Mouse (Mus musculus) kidney, adult 2 months (tissue): ENCODE measurements around the gene Sdr42e1. TPM values are rescaled to one million over a fixed set of nuclear protein-coding genes. Genes with fewer than 3 reads are reported as not detected.

Experiments used
- DNase-seq: peaks from one replicate; pipeline ENCODE4 v3.0.0; 2021
- H3K27ac ChIP-seq: fragments of 200-500 bp; 2 replicates; pipeline ENCODE4 v1.5.1; 2012; ENCODE audit warnings: low read depth, low read length, control low read depth, inconsistent platforms; ENCODE audit not compliant: insufficient read depth
- H3K27me3 ChIP-seq: fragments of 200-500 bp; replicated peaks from 2 replicates; pipeline ENCODE4 v1.6.1; 2012; ENCODE audit warnings: mild to moderate bottlenecking, moderate library complexity, low read length, inconsistent platforms; ENCODE audit not compliant: control insufficient read depth, insufficient read depth
- H3K36me3 ChIP-seq: fragments of 200-500 bp; 2 replicates; pipeline ENCODE4 v1.6.1; 2012; ENCODE audit warnings: mild to moderate bottlenecking, moderate library complexity, low read length, inconsistent platforms; ENCODE audit not compliant: control insufficient read depth, insufficient read depth
- H3K4me1 ChIP-seq: fragments of 200-500 bp; 2 replicates; pipeline ENCODE4 v1.6.1; 2011; ENCODE audit warnings: low read length; ENCODE audit not compliant: control insufficient read depth, insufficient read depth
- H3K4me3 ChIP-seq: fragments of 200-500 bp; 2 replicates; pipeline ENCODE4 v1.5.1; 2011; ENCODE audit warnings: mild to moderate bottlenecking, low read depth, low read length, control low read depth; ENCODE audit not compliant: insufficient read depth
- CTCF ChIP-seq: fragments of 200-500 bp; conservative IDR thresholded peaks from 2 replicates; pipeline ENCODE4 v1.5.1; 2011; ENCODE audit warnings: low read depth, mild to moderate bottlenecking, control low read depth, low read length, moderate library complexity, mixed read lengths; ENCODE audit not compliant: insufficient read depth, insufficient read length
- POLR2A ChIP-seq: fragments of 200-500 bp; IDR thresholded peaks from one replicate; pipeline ENCODE4 v1.6.1; 2011; ENCODE audit warnings: low read depth, low read length, control low read depth
- WGBS: fragments of 180-500 bp; shearing (Covaris S2); methylation state at CpG from one replicate; pipeline ENCODE4 v1.1.7; 2018; 5-methylcytosine and 5-hydroxymethylcytosine counted together
- polyA plus RNA-seq: library from polyadenylated mRNA; depleted of rRNA; stranded (reverse); fragments of >200 nt; gene quantifications from 2 replicates; pipeline ENCODE4 v1.2.3, GENCODE M21; 2012; rRNA removed

Sdr42e1 gene
- polyA plus RNA-seq, 1 experiment, result 6.6 TPM

DNA sequence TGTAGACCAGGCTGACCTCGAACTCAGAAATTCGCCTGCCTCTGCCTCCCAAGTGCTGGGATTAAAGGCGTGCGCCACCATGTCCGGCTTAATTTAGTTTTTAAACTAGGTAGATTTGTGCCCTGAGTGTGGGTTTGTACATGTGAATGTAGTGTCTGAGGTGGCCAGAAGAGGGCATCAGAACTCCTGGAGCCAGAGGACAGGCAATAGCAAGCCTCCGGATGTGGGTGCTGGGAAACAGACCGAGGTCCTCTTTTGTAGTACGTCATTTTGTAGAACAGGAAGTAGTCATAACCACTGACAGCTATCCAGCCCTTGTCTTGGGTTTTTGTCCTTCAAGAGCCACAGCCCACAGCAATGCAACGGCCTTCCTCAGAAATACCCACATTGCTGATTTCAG is 33.9 kb downstream of the Sdr42e1 start:
- no peak for TF ChIP-seq POLR2A
- no peak for TF ChIP-seq CTCF
- no peak for DNase-seq

DNA sequence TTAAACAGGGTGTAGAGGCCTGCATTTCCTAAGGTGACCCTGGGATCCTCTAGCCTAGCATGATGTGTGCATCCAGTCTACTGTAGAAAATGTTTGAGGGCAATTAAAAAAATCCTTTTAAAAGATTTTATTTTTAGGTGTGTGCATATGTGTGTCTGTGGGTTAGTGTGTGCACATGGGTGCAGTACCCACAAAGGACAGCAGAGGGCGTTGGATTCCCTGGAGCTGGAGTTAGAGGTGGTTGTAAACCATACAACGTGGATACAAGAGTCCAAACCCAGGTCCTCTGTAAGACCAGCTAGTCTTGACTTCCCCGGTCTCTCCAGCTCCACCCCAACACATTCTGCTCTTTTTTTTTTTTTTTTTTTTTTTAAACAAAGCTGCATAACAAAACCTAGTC is 36.0 kb downstream of the Sdr42e1 start:
- H3K27ac ChIP-seq, result no peak overlapping the region
- no peak for DNase-seq
- no peaks in the 10 kb centered on the region for H3K36me3 ChIP-seq
- WGBS, result 67% methylated on average over 3 of the region's 3 CpGs
- no peak overlapping the region for H3K4me3 ChIP-seq
- no peaks in the 10 kb centered on the region for H3K4me1 ChIP-seq
- H3K27me3 ChIP-seq, result no peaks in the 10 kb centered on the region
- TF ChIP-seq CTCF (no peak), POLR2A (no peak)

More for the DNA sequence above, 33.9 kb downstream of the Sdr42e1 start:
- no peak overlapping the region for H3K4me3 ChIP-seq
- H3K36me3 ChIP-seq, result no peaks in the 10 kb centered on the region
- WGBS, result 93% methylated on average over 9 of the region's 9 CpGs
- no peaks in the 10 kb centered on the region for H3K27me3 ChIP-seq
- H3K27ac ChIP-seq, result no peak overlapping the region
- H3K4me1 ChIP-seq, result no peaks in the 10 kb centered on the region

DNA sequence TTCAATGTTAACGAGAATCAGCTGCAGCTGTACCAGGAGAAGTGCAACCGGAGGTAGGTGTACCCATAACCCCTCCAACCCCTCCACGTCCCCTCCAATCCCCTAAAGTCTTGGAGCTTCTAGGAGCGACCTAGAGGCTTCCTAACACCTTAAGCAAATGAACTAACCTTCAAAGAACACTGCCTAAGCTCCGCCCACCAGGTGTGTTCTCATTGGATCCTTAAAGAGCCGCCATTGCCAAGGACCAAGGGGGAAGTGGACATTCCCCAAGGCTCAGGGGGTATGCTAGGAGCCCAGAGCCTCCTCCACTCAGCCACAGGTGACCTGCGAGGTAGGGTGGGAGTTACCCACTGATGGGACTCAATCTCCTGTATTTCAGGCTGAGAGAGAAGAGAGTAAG is 39.1 kb downstream of the Sdr42e1 start:
- WGBS, result 89% methylated on average over 7 of the region's 7 CpGs
- Histone ChIP-seq H3K27me3 (no peaks in the 10 kb centered on the region), H3K27ac (no peak overlapping the region), H3K36me3 (no peaks in the 10 kb centered on the region), H3K4me1 (no peaks in the 10 kb centered on the region), H3K4me3 (no peak overlapping the region)
- TF ChIP-seq POLR2A (no peak), CTCF (no peak)
- no peak for DNase-seq

DNA sequence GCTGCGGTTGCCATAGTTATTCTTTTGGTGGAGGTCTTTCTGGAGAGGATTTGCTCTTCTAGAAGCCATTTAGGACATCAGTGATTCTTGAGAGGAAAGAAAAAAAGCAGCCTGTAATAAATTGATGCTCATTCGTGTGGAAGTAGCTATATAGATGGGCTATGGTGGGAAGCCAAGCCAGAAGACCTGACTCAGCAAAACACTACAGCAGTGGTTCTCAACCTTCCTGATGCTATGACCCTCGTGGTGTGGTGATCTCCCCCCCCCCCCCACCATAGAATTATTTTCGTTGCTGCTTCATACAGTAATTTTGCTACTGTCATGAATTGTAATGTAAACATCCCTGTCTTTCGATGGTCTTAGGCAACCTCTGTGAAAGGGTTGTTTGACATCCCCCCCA is 41.0 kb downstream of the Sdr42e1 start:
- Histone ChIP-seq H3K27ac (no peak overlapping the region), H3K27me3 (no peaks in the 10 kb centered on the region), H3K36me3 (no peaks in the 10 kb centered on the region), H3K4me3 (no peak overlapping the region), H3K4me1 (no peaks in the 10 kb centered on the region)
- no peak for TF ChIP-seq POLR2A
- no peak for TF ChIP-seq CTCF
- 78% methylated on average over 5 of the region's 5 CpGs for WGBS
- no peak for DNase-seq

DNA sequence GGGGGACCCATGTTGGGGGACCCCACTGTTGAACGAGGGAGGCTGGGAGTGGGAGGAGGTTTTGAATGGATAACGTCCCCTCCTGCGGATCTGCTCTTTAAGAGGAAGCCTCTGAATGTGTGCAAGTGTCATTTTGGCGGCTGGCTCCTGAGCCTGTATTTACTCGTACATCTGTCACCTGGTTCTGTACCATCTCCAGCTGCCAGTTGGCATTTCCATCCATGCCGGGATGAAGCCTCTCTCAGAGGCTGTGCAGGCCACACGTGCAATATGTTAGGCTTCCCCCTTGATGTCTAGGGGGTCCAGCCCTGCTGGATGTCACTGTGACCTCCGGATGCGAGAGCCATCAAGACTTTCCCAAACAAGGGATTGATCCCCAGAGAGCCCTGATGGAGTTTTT is 46.4 kb downstream of the Sdr42e1 start:
- H3K4me3 ChIP-seq, result no peak overlapping the region
- no peak overlapping the region for H3K27ac ChIP-seq
- H3K36me3 ChIP-seq, result no peaks in the 10 kb centered on the region
- H3K27me3 ChIP-seq, result no peaks in the 10 kb centered on the region
- no peak for DNase-seq
- H3K4me1 ChIP-seq, result no peaks in the 10 kb centered on the region
- WGBS, result 77% methylated on average over 9 of the region's 9 CpGs
- TF ChIP-seq POLR2A, result no peak
- no peak for TF ChIP-seq CTCF

DNA sequence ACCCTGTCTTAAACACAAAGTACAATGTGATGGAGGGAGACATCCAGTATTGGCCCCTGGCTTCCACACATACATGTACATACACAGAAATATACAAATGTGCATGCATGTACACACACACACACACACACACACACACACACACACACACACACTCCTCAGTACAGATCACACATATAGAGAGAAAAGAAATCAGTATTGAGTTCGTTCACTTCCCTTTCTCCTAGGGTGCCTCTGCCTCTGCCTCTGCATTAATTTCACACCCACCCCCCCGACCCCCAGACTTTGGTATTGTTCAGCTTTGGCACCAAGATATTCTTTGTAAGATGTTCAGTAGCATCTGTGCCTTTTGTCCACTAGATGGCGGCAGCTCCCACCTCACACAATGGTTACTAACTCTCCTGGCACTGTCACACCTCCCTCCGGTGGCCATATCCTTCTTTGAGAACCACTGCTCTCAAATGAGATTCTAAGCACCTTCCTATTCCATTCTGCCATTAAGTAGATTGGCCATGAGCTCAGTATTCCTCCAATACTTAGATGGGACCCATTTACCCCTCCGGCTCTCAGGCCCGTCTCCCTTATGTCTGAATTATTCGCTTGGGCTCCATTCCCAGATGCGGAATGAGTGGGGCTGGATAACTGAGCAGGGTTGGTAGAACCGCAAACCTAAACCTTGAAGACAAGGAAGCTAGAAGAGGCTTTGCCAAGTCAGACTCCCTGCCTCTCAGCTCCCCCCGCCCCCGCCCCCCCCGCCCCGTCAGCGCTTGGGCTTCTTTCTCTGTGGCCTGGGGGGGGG is 47.2 kb downstream of the Sdr42e1 start:
- Histone ChIP-seq H3K27me3 (no peaks in the 10 kb centered on the region), H3K27ac (no peak overlapping the region), H3K4me3 (no peak overlapping the region), H3K4me1 (no peaks in the 10 kb centered on the region), H3K36me3 (no peaks in the 10 kb centered on the region)
- no peak for TF ChIP-seq POLR2A
- TF ChIP-seq CTCF, result peak; percentile 83
- 72% methylated on average over 14 of the region's 14 CpGs for WGBS
- peak; percentile 37 for DNase-seq

DNA sequence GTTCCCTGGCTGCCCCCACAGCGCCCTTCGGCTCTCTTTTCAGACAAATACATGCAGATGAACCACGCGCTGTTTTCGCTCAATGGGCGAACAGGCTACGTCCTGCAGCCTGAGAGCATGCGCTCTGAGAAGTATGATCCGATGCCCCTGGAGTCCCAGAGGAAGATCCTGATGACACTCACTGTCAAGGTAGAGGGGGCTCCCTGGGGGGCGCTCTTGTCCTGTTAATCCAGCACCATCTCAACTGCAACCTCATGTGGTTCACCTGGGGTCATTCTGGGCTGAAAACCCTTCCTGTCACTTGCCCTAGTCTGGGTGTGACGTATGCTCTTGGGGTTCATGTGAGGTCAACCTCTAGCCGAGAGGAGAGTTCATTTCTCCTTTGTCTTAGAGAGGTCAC is 60.6 kb downstream of the Sdr42e1 start:
- Histone ChIP-seq H3K4me1 (no peaks in the 10 kb centered on the region), H3K36me3 (no peaks in the 10 kb centered on the region), H3K4me3 (no peak overlapping the region), H3K27me3 (no peaks in the 10 kb centered on the region), H3K27ac (no peak overlapping the region)
- WGBS, result 85% methylated on average over 12 of the region's 12 CpGs
- no peak for DNase-seq
- TF ChIP-seq POLR2A (no peak), CTCF (no peak)

Other genes with a start within 250 kb of the Sdr42e1 start
- gene Plcg2, start 175.4 kb downstream of the Sdr42e1 start, polyA plus RNA-seq, result 10.7 and 12.5 TPM in 2 replicates
- gene Hsd17b2, start 28.2 kb upstream of the Sdr42e1 start, polyA plus RNA-seq, result 3.0 and 4.2 TPM in 2 replicates
- gene Mphosph6, start 128.3 kb upstream of the Sdr42e1 start, polyA plus RNA-seq, result 3.7 and 4.8 TPM in 2 replicates